Mouse (Mus musculus) forebrain, postnatal 0 days (tissue): Measurements from ENCODE around the gene Ifit1bl1. TPM values are rescaled to one million over a fixed set of nuclear protein-coding genes. Genes with fewer than 3 reads are reported as not detected.
"Not testable (repeated sequence)": the region's sequence is repeated elsewhere in the genome, so short reads cannot be mapped to it uniquely, and the experiment has no call there.

Experiments used
- ATAC-seq: fragments of 200-750 bp; cut with Nextera tagmentation; 2 replicates; pipeline ENCODE4 v1.8.0; 2017; ENCODE audit warnings: mild to moderate bottlenecking, moderate library complexity
- DNase-seq: peaks from one replicate; pipeline ENCODE4 v3.0.0-alpha.2; 2015
- H3K27ac ChIP-seq: fragments of 300-500 bp; sonication (generic); 2 replicates; pipeline ENCODE4 v1.5.1; 2014; ENCODE audit warnings: low read depth, mild to moderate bottlenecking, antibody characterized with exemption, low read length, moderate library complexity, mixed read lengths
- H3K27me3 ChIP-seq: fragments of 300-500 bp; sonication (generic); 2 replicates; pipeline ENCODE4 v1.6.1; 2014; ENCODE audit warnings: mild to moderate bottlenecking, low read length, mixed read lengths; ENCODE audit not compliant: insufficient read depth
- H3K36me3 ChIP-seq: fragments of 300-500 bp; sonication (generic); 2 replicates; pipeline ENCODE4 v1.6.1; 2014; ENCODE audit warnings: mild to moderate bottlenecking, moderate library complexity; ENCODE audit not compliant: insufficient read depth
- H3K4me1 ChIP-seq: fragments of 300-500 bp; sonication (generic); 2 replicates; pipeline ENCODE4 v1.6.1; 2014; ENCODE audit warnings: antibody characterized with exemption; ENCODE audit not compliant: insufficient read depth
- H3K4me2 ChIP-seq: fragments of 300-500 bp; sonication (generic); 2 replicates; pipeline ENCODE4 v1.6.1; 2014; ENCODE audit warnings: low read depth, mild to moderate bottlenecking, moderate library complexity
- H3K4me3 ChIP-seq: fragments of 300-500 bp; sonication (generic); 2 replicates; pipeline ENCODE4 v1.5.1; 2014; ENCODE audit warnings: low read depth, low read length, mixed read lengths
- H3K9ac ChIP-seq: fragments of 300-500 bp; sonication (generic); 2 replicates; pipeline ENCODE4 v1.6.1; 2014; ENCODE audit warnings: mild to moderate bottlenecking
- H3K9me3 ChIP-seq: fragments of 300-500 bp; sonication (generic); 2 replicates; pipeline ENCODE4 v1.6.1; 2016; ENCODE audit warnings: low read length
- CTCF ChIP-seq: sonication (generic); IDR thresholded peaks from 2 replicates; pipeline ENCODE4 v1.5.1; 2016; ENCODE audit warnings: antibody characterized with exemption, control low read depth, low read depth
- WGBS: fragments of 180-500 bp; shearing (Covaris S2); extraction: QIAGEN DNeasy Blood & Tissue Kit; methylation state at CpG from one replicate; pipeline ENCODE4 v1.1.7; 2014; 5-methylcytosine and 5-hydroxymethylcytosine counted together
- polyA plus RNA-seq: library from polyadenylated mRNA; unstranded; fragments of >200 nt; fragmentation: Nextera tagmentation; extraction: Ambion mirVana; gene quantifications from 2 replicates; pipeline ENCODE4 v1.2.1, GENCODE M21; 2015
- total RNA-seq: library from RNA; depleted of rRNA; stranded (reverse); fragments of >200 nt; gene quantifications from 2 replicates; pipeline ENCODE4 v1.2.3, GENCODE M21; 2014

Ifit1bl1 gene
- total and polyA plus RNA-seq, 2 experiments from 2014 or later, result 1.6 to 1.8 TPM

GRCm38 (mm10) chr19:34605472-34605871 is 3.7 kb upstream of the Ifit1bl1 start:
- no peak for ATAC-seq
- no peaks in the 10 kb centered on the region for H3K9me3 ChIP-seq
- TF ChIP-seq CTCF, result no peak
- WGBS, result 88% methylated on average over 3 of the region's 3 CpGs
- no peak overlapping the region for H3K9ac ChIP-seq
- H3K4me2 ChIP-seq, result no peak overlapping the region
- H3K4me3 ChIP-seq, result no peak overlapping the region
- H3K36me3 ChIP-seq, result no peaks in the 10 kb centered on the region
- H3K4me1 ChIP-seq, result no peaks in the 10 kb centered on the region
- H3K27me3 ChIP-seq, result no peaks in the 10 kb centered on the region
- H3K27ac ChIP-seq, result no peak overlapping the region
- no peak for DNase-seq

- DNase-seq, H3K4me1 ChIP-seq, H3K9me3 ChIP-seq, H3K4me2 ChIP-seq, H3K36me3 ChIP-seq, ATAC-seq, H3K27ac ChIP-seq, H3K4me3 ChIP-seq, H3K27me3 ChIP-seq, H3K9ac ChIP-seq: not testable (repeated sequence)
Observed at GRCm38 (mm10) chr19:34599250-34599649, 2.5 kb downstream of the Ifit1bl1 start.

GRCm38 (mm10) chr19:34598341-34598740 is 3.4 kb downstream of the Ifit1bl1 start:
- Histone ChIP-seq H3K36me3 (no peaks in the 10 kb centered on the region), H3K4me3 (no peak overlapping the region), H3K4me1 (no peaks in the 10 kb centered on the region), H3K27me3 (no peaks in the 10 kb centered on the region), H3K4me2 (no peak overlapping the region), H3K9me3 (no peaks in the 10 kb centered on the region), H3K27ac (no peak overlapping the region), H3K9ac (no peak overlapping the region)
- no peak for TF ChIP-seq CTCF
- DNase-seq, result peak; percentile 78
- WGBS, result 54% methylated on average over 2 of the region's 2 CpGs
- no peak; the same call in 1 of the 2 replicates for ATAC-seq

GRCm38 (mm10) chr19:34596811-34597210 is 4.9 kb downstream of the Ifit1bl1 start:
- H3K9me3 ChIP-seq, result no peaks in the 10 kb centered on the region
- no peaks in the 10 kb centered on the region for H3K4me1 ChIP-seq
- H3K9ac ChIP-seq, result no peak overlapping the region
- TF ChIP-seq CTCF, result no peak
- no peak overlapping the region for H3K4me3 ChIP-seq
- no peaks in the 10 kb centered on the region for H3K27me3 ChIP-seq
- DNase-seq, result no peak
- no peak overlapping the region for H3K4me2 ChIP-seq
- H3K27ac ChIP-seq, result no peak overlapping the region
- H3K36me3 ChIP-seq, result no peaks in the 10 kb centered on the region
- no peak for ATAC-seq

GRCm38 (mm10) chr19:34594523-34594922 is 7.2 kb downstream of the Ifit1bl1 start:
- not testable (repeated sequence) for H3K4me3 ChIP-seq, H3K27me3 ChIP-seq, DNase-seq, H3K9me3 ChIP-seq, H3K36me3 ChIP-seq, H3K27ac ChIP-seq, ATAC-seq, H3K9ac ChIP-seq, H3K4me1 ChIP-seq, H3K4me2 ChIP-seq
- WGBS, result 74% methylated on average over 3 of the region's 3 CpGs

GRCm38 (mm10) chr19:34593456-34593855 is 8.3 kb downstream of the Ifit1bl1 start:
- Histone ChIP-seq H3K4me2 (no peak overlapping the region), H3K9ac (no peak overlapping the region), H3K4me1 (0 out of 2 replicates have a peak, but pooled peaks cover 1% of the 10 kb centered on the region), H3K27ac (no peak overlapping the region), H3K9me3 (no peaks in the 10 kb centered on the region), H3K36me3 (no peaks in the 10 kb centered on the region), H3K27me3 (no peaks in the 10 kb centered on the region), H3K4me3 (no peak overlapping the region)
- ATAC-seq, result no peak
- no peak for DNase-seq
- TF ChIP-seq CTCF, result no peak
- WGBS, result 91% methylated on average over 2 of the region's 2 CpGs

GRCm38 (mm10) chr19:34588959-34589358 is 12.8 kb downstream of the Ifit1bl1 start:
- no peak for ATAC-seq
- no peak overlapping the region for H3K9ac ChIP-seq
- no peaks in the 10 kb centered on the region for H3K9me3 ChIP-seq
- no peak overlapping the region for H3K4me3 ChIP-seq
- H3K36me3 ChIP-seq, result no peaks in the 10 kb centered on the region
- TF ChIP-seq CTCF, result peak; percentile 27; the same call in 1 of the 2 replicates
- H3K27ac ChIP-seq, result no peak overlapping the region
- no peaks in the 10 kb centered on the region for H3K27me3 ChIP-seq
- H3K4me1 ChIP-seq, result 0 out of 2 replicates have a peak, but pooled peaks cover 5% of the 10 kb centered on the region
- DNase-seq, result no peak
- H3K4me2 ChIP-seq, result no peak overlapping the region

GRCm38 (mm10) chr19:34587898-34588692 is 13.7 kb downstream of the Ifit1bl1 start:
- not testable (repeated sequence) for H3K27me3 ChIP-seq, H3K4me2 ChIP-seq, H3K4me3 ChIP-seq, H3K4me1 ChIP-seq, H3K36me3 ChIP-seq, H3K9ac ChIP-seq, DNase-seq, H3K9me3 ChIP-seq, H3K27ac ChIP-seq
- 82% methylated on average over 6 of the region's 12 CpGs for WGBS
- ATAC-seq, result peak; percentile 53
